Mouse (Mus musculus) heart, postnatal 4 days (tissue): ENCODE data around the gene Rassf5. TPM values are rescaled to one million over a fixed set of nuclear protein-coding genes. Genes with fewer than 3 reads are reported as not detected.

Source experiments
- DNase-seq: peaks from one replicate; pipeline ENCODE4 v3.0.0; 2021
- total RNA-seq, 2 experiments: library from RNA; stranded (reverse); gene quantifications; 2 replicates each; pipeline ENCODE4 v1.2.3; 2021

Rassf5 gene
- total RNA-seq, 2 experiments from 2014 or later = 4.4 to 4.5 TPM

GRCm38 (mm10) chr1:131208081-131208480 is 37.0 kb downstream of the Rassf5 start:
- DNase-seq = no peak

GRCm38 (mm10) chr1:131207531-131207930 is 37.5 kb downstream of the Rassf5 start:
- peak; percentile 90 for DNase-seq

GRCm38 (mm10) chr1:131206342-131206741 is 38.7 kb downstream of the Rassf5 start:
- no peak for DNase-seq

- DNase-seq = no peak
These were observed 40.6 kb downstream of the Rassf5 start for GRCm38 (mm10) chr1:131204461-131204860.

DNA sequence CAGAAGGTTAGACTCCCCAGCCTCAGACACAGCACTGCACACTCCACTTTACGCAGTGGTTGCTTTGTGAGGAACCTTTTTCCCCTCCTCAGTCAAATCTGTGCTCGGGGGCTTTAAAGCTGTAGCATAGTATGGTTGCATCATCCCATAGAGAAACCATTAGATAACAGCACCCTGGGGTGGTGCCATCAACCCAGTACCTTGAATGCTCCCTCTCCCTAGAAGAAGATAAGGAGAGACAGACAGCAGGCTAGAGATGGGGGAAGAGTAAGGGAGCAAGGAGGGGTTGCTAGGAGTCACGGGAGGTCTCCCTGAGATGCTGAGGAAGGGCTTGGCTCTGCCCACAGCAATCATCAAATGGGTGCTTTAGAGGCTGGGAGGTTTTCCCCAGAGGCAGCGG is 43.7 kb downstream of the Rassf5 start:
- no peak for DNase-seq

- DNase-seq = peak; percentile 29
These were observed 44.5 kb downstream of the Rassf5 start for GRCm38 (mm10) chr1:131200588-131200987.

- DNase-seq = peak; percentile 40
These were observed 45.1 kb downstream of the Rassf5 start for GRCm38 (mm10) chr1:131199976-131200375.

DNA sequence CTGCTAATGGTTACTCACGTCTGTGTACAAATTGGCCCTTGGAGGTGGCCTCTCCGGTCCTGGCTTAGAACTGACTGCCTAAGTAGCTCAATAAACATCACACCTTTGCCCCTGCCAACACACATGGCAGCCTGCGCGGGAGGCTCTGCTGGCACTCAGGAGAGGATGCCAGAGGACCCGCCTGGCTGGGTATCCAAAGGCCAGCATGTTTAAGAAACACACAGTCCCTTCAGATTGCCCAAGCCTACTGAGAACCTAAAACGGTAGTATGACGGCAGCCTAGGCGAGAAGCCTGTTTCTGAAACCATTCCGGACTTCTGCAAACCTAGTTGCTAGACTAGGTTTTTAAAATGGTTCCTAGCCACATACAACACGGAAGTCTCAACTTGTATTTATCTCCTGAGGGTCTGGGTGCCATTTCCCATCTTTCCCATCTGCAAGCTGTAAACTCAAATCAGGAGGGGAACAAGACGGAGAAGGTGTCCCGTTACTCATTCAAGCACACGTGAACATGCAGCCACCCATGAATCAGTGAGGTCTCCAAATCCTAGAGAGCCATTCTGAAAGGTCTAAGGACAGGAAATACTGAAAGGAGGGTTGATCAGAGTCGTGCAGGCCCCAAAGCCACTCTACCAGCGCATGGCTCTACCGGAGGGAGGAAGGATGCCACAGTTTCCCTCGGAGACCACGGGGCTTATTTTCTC is 45.8 kb downstream of the Rassf5 start:
- no peak for DNase-seq

- no peak for DNase-seq
These were observed 46.6 kb downstream of the Rassf5 start for GRCm38 (mm10) chr1:131198417-131198960.

DNA sequence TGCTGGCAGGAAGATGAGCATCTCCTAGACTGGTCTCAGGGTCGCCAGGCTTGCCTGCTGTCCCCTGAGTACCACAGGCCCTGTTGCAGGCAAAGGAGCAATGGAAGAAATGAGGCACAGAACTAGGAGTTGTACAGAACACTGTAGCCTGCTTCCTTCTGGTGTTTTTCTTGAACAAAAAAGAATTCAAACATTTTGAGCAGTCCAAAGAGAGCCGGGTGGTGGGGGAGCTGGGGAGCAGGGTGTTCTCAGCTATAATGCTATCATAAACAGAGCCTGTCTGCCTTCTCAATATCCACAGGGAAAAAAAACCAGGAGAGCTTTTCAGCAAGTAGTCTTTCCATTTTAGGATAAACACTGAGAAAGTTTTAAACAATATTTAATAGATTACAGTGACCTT is 49.0 kb downstream of the Rassf5 start:
- no peak for DNase-seq

- no peak for DNase-seq
These were observed 49.4 kb downstream of the Rassf5 start for GRCm38 (mm10) chr1:131195653-131196052.

- DNase-seq = no peak
These were observed 51.3 kb downstream of the Rassf5 start for GRCm38 (mm10) chr1:131193746-131194145.

DNA sequence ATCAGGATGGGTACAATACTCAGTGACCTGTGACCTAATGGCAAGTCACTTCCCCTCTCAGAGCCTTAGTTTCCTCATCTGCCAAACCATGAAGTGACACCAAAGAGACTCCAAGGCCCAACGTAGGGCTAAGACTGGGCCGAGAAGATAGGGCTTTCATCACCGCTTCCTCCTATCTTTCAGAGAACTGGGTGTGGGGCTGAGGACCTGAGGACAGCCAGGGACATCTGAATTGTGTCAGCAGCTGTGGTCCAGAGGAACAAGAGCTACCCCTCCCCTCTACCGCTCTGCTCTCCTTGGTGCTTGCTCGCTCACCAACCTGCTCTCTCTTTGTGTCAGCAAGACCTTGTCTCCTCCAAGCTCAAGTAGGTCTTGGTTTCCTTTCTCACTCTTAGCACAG is 56.4 kb downstream of the Rassf5 start:
- no peak for DNase-seq

DNA sequence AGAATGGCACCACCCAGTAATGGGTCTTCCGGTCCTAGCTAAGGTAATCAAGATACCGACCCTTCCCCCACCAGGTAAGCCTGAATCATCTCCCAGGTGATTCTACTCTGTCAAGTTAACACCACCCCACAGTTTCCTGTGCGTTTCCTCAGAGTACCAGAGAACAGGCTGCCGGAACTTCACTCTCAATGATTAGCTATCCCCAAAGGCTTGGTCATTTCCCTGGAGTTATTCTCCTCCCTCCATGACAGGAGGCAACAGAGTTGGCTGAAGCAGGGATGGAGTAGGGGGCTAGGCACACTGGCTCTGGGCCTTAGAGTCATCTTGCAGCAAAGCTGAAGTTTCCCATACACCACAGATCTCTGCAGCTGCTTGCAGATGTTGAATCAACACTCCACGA is 57.2 kb downstream of the Rassf5 start:
- DNase-seq = no peak

DNA sequence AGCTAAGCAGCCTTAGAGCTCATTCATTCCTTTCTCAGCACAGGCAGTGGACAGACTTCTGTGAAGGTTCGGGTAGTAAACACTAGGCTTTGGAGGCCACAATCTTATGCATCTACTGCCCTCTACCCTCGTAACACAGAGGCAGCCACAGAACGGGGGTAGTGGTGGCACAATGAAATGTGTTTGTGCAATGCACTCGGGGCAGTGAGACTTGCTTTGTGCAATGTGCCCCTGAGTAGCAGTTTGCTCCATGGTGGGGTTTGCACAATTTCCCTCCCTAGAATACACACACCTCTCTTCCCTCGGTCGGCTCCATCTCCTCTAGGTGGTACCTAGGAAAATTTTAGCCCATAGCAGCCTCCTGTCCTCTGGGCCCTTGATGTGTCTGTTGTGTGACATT is 58.1 kb downstream of the Rassf5 start:
- no peak for DNase-seq

GRCm38 (mm10) chr1:131185821-131186506 is 59.1 kb downstream of the Rassf5 start:
- DNase-seq = no peak

- DNase-seq = no peak
These were observed 60.0 kb downstream of the Rassf5 start for GRCm38 (mm10) chr1:131184956-131185660.

DNA sequence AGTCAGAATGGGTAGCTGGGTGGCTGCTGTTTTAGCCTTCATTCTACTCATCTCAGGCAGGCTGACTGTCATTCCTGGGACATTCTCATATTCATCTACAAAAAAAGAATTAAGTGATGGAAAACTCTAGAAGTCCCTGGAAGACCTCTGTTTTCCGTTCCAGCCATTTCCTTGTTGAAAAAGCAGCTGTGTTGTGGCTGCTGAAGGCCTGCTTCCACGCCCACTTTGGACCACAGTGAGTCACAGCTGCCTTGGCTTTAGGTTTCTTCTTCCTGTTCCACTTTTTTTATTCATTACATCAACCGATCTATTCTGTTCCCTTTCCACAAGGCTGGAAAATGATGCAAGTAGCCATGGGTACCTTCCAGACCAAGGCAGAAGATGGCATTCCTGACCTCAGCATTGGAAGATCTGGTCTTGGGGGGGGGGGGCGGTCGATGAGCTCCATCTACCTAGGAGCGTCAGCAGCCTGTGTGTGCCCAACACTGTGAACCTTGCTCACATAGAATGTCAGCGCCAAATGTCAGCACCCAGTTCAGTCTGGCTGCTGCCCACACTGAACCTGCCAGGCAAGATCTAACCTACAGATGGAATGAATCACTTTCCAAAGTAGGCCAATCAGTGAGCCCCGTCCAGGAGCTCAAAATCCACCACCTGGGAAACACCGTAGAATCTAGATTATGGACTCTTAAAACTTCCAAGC is 60.7 kb downstream of the Rassf5 start:
- peak; percentile 56 for DNase-seq

DNA sequence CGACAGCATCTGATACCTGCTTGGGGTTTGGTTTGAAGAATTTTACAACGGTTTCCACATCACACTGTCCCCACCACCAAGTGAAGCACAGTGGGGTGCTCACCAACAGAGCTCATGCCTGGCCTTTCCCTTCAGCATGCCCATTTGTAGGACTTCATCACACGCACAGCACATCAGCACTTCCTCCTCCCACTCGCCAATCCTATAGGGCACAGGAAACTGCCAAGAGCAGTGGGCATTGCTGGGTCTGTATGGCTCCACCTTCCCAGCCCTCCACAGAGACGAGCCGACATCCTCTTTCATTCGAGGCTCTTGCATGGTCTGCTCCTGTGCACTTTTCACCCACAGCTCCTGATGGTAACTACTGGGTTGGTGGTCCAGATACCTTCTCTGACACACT is 61.9 kb downstream of the Rassf5 start:
- DNase-seq = no peak

GRCm38 (mm10) chr1:131181642-131182527 is 63.2 kb downstream of the Rassf5 start:
- DNase-seq = peak; percentile 88

GRCm38 (mm10) chr1:131180386-131180785 is 64.7 kb downstream of the Rassf5 start:
- DNase-seq = no peak

- no peak for DNase-seq
These were observed 67.0 kb downstream of the Rassf5 start for GRCm38 (mm10) chr1:131178083-131178482.
